Mouse (Mus musculus): ENCODE measurements around the gene Tespa1. TPM values are rescaled to one million over a fixed set of nuclear protein-coding genes. Genes with fewer than 3 reads are reported as not detected.
"Not testable (repeated sequence)": the region's sequence is repeated elsewhere in the genome, so short reads cannot be mapped to it uniquely, and the experiment has no call there.

Gene Tespa1
- total RNA-seq, 2 experiments from 2014 or later, result 0.96 to 2.2 TPM

GRCm38 (mm10) chr10:130314110-130314829 lies 8.4 kb upstream of the Tespa1 start:
- TF ChIP-seq CTCF (IDR thresholded peaks at IDR 0.05), result no peak
- no peak overlapping the region for H3K27ac ChIP-seq
- intact Hi-C loops (cut with DNase I), result no loop called here
- H3K4me3 ChIP-seq, result no peak overlapping the region
- DNase-seq (ENCODE audit: extremely low spot score in 1 of 2, low spot score in 2 of 2), result no peak

- TF ChIP-seq CTCF (IDR thresholded peaks at IDR 0.05), result no peak
- Histone ChIP-seq H3K4me3 (no peak overlapping the region), H3K27ac (no peak overlapping the region)
- no peak for DNase-seq (ENCODE audit: extremely low spot score in 1 of 2, low spot score in 2 of 2)
- intact Hi-C loops (cut with DNase I), result no loop called here
Observed at GRCm38 (mm10) chr10:130315846-130316245, 6.8 kb upstream of the Tespa1 start.

DNA sequence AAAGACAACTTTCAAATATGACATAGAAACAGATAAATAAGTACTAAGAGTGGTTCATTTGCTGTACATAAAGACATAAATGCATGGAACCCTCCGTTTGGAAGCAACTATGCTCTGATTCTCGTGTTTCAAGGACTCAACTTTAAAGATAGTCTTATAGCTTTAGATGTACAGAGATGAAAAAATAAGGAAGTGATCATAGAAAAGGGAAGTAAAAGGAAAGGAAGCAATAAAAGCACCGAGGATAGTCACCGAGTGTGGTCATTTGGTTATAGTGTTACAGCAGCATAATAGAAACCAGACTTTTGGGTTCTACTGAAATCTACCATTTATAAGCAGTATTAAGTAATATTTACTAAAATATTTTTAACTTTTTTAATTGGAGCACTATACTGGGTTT lies 4.0 kb upstream of the Tespa1 start:
- Histone ChIP-seq H3K4me3 (no peak overlapping the region), H3K27ac (no peak overlapping the region)
- TF ChIP-seq CTCF (IDR thresholded peaks at IDR 0.05), result no peak
- DNase-seq (ENCODE audit: extremely low spot score in 1 of 2, low spot score in 2 of 2), result no peak
- intact Hi-C loops (cut with DNase I), result no loop called here

DNA sequence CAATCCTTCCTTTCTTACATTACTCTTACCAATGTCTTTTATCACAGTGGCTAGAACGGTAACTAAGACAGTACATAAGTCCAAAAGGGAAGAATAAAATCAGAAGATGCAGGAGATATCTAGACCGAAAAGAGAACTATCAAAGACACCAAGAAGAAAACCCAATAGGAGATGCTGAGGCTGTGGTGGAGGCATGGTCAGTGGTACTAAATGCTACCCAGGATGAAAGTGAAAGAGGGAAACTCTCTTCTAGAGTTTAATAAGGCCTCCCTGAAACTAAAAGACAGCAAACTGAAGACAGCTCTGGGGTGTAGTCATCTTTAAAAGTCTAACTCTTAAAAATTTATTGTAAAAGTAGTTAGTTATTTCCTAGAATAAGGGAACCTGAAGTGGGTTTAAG lies 2.0 kb upstream of the Tespa1 start:
- no peak for DNase-seq (ENCODE audit: extremely low spot score in 1 of 2, low spot score in 2 of 2)
- no peak overlapping the region for H3K27ac ChIP-seq
- intact Hi-C loops (cut with DNase I), result no loop called here
- no peak for TF ChIP-seq CTCF (IDR thresholded peaks at IDR 0.05)
- H3K4me3 ChIP-seq, result no peak overlapping the region

- intact Hi-C loops (cut with DNase I), result no loop called here
- no peak overlapping the region for H3K4me3 ChIP-seq
- no peak overlapping the region for H3K27ac ChIP-seq
- DNase-seq (ENCODE audit: extremely low spot score in 1 of 2, low spot score in 2 of 2), result no peak
- no peak for TF ChIP-seq CTCF (IDR thresholded peaks at IDR 0.05)
Observed at GRCm38 (mm10) chr10:130322062-130322461, 608 bp upstream of the Tespa1 start.

GRCm38 (mm10) chr10:130324243-130324642 lies 1.6 kb downstream of the Tespa1 start:
- no peak for TF ChIP-seq CTCF (IDR thresholded peaks at IDR 0.05)
- no peak overlapping the region for H3K27ac ChIP-seq
- intact Hi-C loops (cut with DNase I), result no loop called here
- no peak for DNase-seq (ENCODE audit: extremely low spot score in 1 of 2, low spot score in 2 of 2)
- no peak overlapping the region for H3K4me3 ChIP-seq

- H3K4me3 ChIP-seq, result no peak overlapping the region
- TF ChIP-seq CTCF (IDR thresholded peaks at IDR 0.05), result no peak
- intact Hi-C loops (cut with DNase I), result no loop called here
- no peak overlapping the region for H3K27ac ChIP-seq
- no peak for DNase-seq (ENCODE audit: extremely low spot score in 1 of 2, low spot score in 2 of 2)
Observed at GRCm38 (mm10) chr10:130330711-130331110, 8.0 kb downstream of the Tespa1 start.

- H3K4me3 ChIP-seq, result no peak overlapping the region
- TF ChIP-seq CTCF (IDR thresholded peaks at IDR 0.05), result no peak
- no peak for DNase-seq (ENCODE audit: extremely low spot score in 1 of 2, low spot score in 2 of 2)
- no peak overlapping the region for H3K27ac ChIP-seq
- intact Hi-C loops (cut with DNase I), result no loop called here
Observed at GRCm38 (mm10) chr10:130336385-130336784, 13.7 kb downstream of the Tespa1 start.

- no peak overlapping the region for H3K27ac ChIP-seq
- H3K4me3 ChIP-seq, result no peak overlapping the region
- no peak for TF ChIP-seq CTCF (IDR thresholded peaks at IDR 0.05)
- intact Hi-C loops (cut with DNase I), result no loop called here
- DNase-seq (ENCODE audit: extremely low spot score in 1 of 2, low spot score in 2 of 2), result no peak
Observed at GRCm38 (mm10) chr10:130337581-130337980, 14.9 kb downstream of the Tespa1 start.

DNA sequence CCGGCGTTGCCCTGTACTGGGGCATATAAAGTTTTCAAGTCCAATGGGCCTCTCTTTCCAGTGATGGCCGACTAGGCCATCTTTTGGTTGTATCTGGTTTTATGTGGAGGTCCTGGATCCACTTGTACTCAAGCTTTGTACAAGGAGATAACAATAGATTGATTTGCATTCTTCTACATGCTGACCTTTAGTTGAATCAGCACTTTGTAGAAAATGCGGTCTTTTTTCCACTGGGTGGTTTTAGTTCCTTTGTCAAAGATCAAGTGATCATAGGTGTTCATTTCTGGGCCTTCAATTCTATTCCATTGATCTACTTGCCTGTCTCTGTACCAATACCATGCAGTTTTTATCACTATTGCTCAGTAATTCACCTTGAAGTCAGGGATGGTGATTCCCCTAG lies 17.4 kb downstream of the Tespa1 start:
- intact Hi-C loops (cut with DNase I); DNase-seq (ENCODE audit: extremely low spot score in 1 of 2, low spot score in 2 of 2): not testable (repeated sequence)

GRCm38 (mm10) chr10:130344056-130344455 lies 21.4 kb downstream of the Tespa1 start:
- no peak for DNase-seq (ENCODE audit: extremely low spot score in 1 of 2, low spot score in 2 of 2)
- H3K27ac ChIP-seq, result no peak overlapping the region
- no peak for TF ChIP-seq CTCF (IDR thresholded peaks at IDR 0.05)
- intact Hi-C loops (cut with DNase I), result no loop called here
- H3K4me3 ChIP-seq, result no peak overlapping the region

More for the DNA sequence above, 17.4 kb downstream of the Tespa1 start:
- H3K4me3 ChIP-seq, H3K27ac ChIP-seq: not testable (repeated sequence)

DNA sequence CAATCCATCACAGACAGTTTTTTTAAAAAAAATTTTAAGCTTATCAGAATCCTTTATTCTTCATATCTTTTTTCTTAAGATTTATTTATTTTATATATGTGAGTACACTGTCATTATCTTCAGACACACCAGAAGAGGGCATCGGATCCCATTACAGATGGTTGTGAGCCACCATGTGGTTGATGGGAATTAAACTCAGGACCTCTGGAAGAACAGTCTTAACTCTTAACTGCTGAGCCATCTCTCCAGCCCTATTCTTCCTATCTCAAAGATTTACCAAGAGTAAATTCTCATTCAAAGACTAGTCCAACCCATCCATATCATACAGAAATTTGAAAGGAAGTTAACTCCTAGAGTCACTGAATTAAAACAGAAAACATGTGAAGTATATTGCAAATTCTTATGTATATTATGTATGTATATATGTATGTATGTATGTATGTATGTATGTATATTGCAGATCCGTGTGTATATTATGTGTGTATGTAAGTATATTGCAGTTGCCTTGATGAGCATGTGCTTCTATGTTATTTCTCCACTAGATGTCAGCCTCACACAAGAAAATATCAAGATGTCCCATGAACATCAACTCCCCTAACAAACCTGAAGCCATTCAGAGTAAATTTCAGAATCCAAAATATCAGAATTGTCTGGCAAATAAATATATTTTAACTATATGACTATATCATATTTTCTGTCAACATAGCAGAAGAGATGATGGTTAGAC lies 40.9 kb downstream of the Tespa1 start:
- Histone ChIP-seq H3K27ac (no peak overlapping the region), H3K4me3 (no peak overlapping the region)
- intact Hi-C loops (cut with DNase I), result no loop called here
- TF ChIP-seq CTCF (IDR thresholded peaks at IDR 0.05), result peak; percentile 63
- no peak for DNase-seq (ENCODE audit: extremely low spot score in 1 of 2, low spot score in 2 of 2)

- no peak for TF ChIP-seq CTCF (IDR thresholded peaks at IDR 0.05)
- Histone ChIP-seq H3K27ac (no peak overlapping the region), H3K4me3 (no peak overlapping the region)
- intact Hi-C loops (cut with DNase I), result no loop called here
- DNase-seq (ENCODE audit: extremely low spot score in 1 of 2, low spot score in 2 of 2), result no peak
Observed at GRCm38 (mm10) chr10:130364766-130365165, 42.1 kb downstream of the Tespa1 start.
